ENCODE assay signal across 8 mouse cellular contexts in genomic region chr14:105922874-105923273, GRCm38 (mm10). TPM values are rescaled to one million over a fixed set of nuclear protein-coding genes. Genes with fewer than 3 reads are reported as not detected.
DNase-seq lines count a peak whose midpoint lies in the region; ATAC-seq and TF ChIP-seq lines count a peak whose summit lies in the region.

No protein-coding gene starts in this region.

- no peak overlapping the region for H3K27ac ChIP-seq in intestine, embryonic 14.5 days (ENCODE audit: low read depth)
- H3K27ac ChIP-seq in intestine, postnatal 0 days (ENCODE audit: low read depth, low read length), result no peak overlapping the region
- peak overlapping the region; percentile 68 for H3K27ac ChIP-seq in heart, embryonic 13.5 days (replicated peaks)
- no peak overlapping the region for H3K27ac ChIP-seq in forebrain, embryonic 15.5 days (replicated peaks)

- peaks cover 14% of the 10 kb centered on the region for H3K4me1 ChIP-seq in intestine, embryonic 14.5 days (replicated peaks; ENCODE audit: control insufficient read depth, insufficient read depth, low read length)
- no peaks in the 10 kb centered on the region; the same call in 1 of the 2 replicates for H3K4me1 ChIP-seq in intestine, postnatal 0 days (replicated peaks; ENCODE audit: control insufficient read depth, insufficient read depth, low read length)
- peaks cover 35% of the 10 kb centered on the region for H3K4me1 ChIP-seq in heart, embryonic 13.5 days
- H3K4me1 ChIP-seq in megakaryocyte, embryonic 14.5 days, result peaks cover 15% of the 10 kb centered on the region
- peaks cover 9% of the 10 kb centered on the region for H3K4me1 ChIP-seq in forebrain, embryonic 15.5 days

- no peak overlapping the region for H3K4me2 ChIP-seq in intestine, embryonic 14.5 days (ENCODE audit: low read length)
- H3K4me2 ChIP-seq in intestine, postnatal 0 days (replicated peaks; ENCODE audit: low read depth), result no peak overlapping the region; the same call in 1 of the 2 replicates
- peak overlapping the region; percentile 31; the same call in 1 of the 2 replicates for H3K4me2 ChIP-seq in heart, embryonic 13.5 days
- no peak overlapping the region for H3K4me2 ChIP-seq in forebrain, embryonic 15.5 days (replicated peaks)

- H3K27me3 ChIP-seq in intestine, embryonic 14.5 days (replicated peaks; ENCODE audit: control insufficient read depth, insufficient read depth, low read length), result no peaks in the 10 kb centered on the region
- no peaks in the 10 kb centered on the region for H3K27me3 ChIP-seq in intestine, postnatal 0 days (replicated peaks; ENCODE audit: control insufficient read depth, insufficient read depth, low read length)
- no peaks in the 10 kb centered on the region for H3K27me3 ChIP-seq in heart, embryonic 13.5 days (replicated peaks)
- no peaks in the 10 kb centered on the region for H3K27me3 ChIP-seq in megakaryocyte, embryonic 14.5 days (replicated peaks)
- no peaks in the 10 kb centered on the region for H3K27me3 ChIP-seq in forebrain, embryonic 15.5 days

- no peak for TF ChIP-seq CTCF in intestine, postnatal 0 days (IDR thresholded peaks at IDR 0.05; ENCODE audit: low read depth)

- H3K4me3 ChIP-seq in intestine, embryonic 14.5 days (ENCODE audit: low read depth, low read length), result no peak overlapping the region
- no peak overlapping the region for H3K4me3 ChIP-seq in intestine, postnatal 0 days (ENCODE audit: low read depth, low read length)
- H3K4me3 ChIP-seq in heart, embryonic 13.5 days, result no peak overlapping the region
- peak overlapping the region; percentile 79 for H3K4me3 ChIP-seq in megakaryocyte, embryonic 14.5 days (replicated peaks)
- no peak overlapping the region for H3K4me3 ChIP-seq in forebrain, embryonic 15.5 days

- 12% methylated on average over 8 of the region's 8 CpGs for WGBS in intestine, embryonic 14.5 days
- WGBS in intestine, postnatal 0 days, result 19% methylated on average over 8 of the region's 8 CpGs
- WGBS in heart, embryonic 13.5 days, result 12% methylated on average over 8 of the region's 8 CpGs
- WGBS in forebrain, embryonic 15.5 days, result 31% methylated on average over 8 of the region's 8 CpGs

- peak; percentile 57 for DNase-seq in intestine, embryonic 14.5 days (ENCODE audit: low spot score)
- DNase-seq in Muller cell, postnatal 12 days (ENCODE audit: inconsistent ontology term), result peak; percentile 74
- DNase-seq in adipocyte (ENCODE audit: low spot score), result no peak
- DNase-seq in cerebellum, adult 18-20 months, result no peak

- no peaks in the 10 kb centered on the region for H3K9me3 ChIP-seq in intestine, embryonic 14.5 days (ENCODE audit: control insufficient read depth, low read length)
- H3K9me3 ChIP-seq in intestine, postnatal 0 days (ENCODE audit: control insufficient read depth), result no peaks in the 10 kb centered on the region
- no peaks in the 10 kb centered on the region for H3K9me3 ChIP-seq in heart, embryonic 13.5 days
- no peaks in the 10 kb centered on the region for H3K9me3 ChIP-seq in megakaryocyte, embryonic 14.5 days
- H3K9me3 ChIP-seq in forebrain, embryonic 15.5 days, result no peaks in the 10 kb centered on the region

- no peaks in the 10 kb centered on the region for H3K36me3 ChIP-seq in intestine, embryonic 14.5 days (ENCODE audit: control insufficient read depth, insufficient read depth, low read length)
- no peaks in the 10 kb centered on the region for H3K36me3 ChIP-seq in intestine, postnatal 0 days (ENCODE audit: control insufficient read depth, insufficient read depth)
- no peaks in the 10 kb centered on the region for H3K36me3 ChIP-seq in heart, embryonic 13.5 days
- H3K36me3 ChIP-seq in megakaryocyte, embryonic 14.5 days (replicated peaks; ENCODE audit: low read length), result no peaks in the 10 kb centered on the region
- no peaks in the 10 kb centered on the region for H3K36me3 ChIP-seq in forebrain, embryonic 15.5 days

- ATAC-seq in intestine, embryonic 14.5 days (replicated peaks; ENCODE audit: low FRiP score, low TSS enrichment, low read depth), result no peak
- ATAC-seq in intestine, postnatal 0 days, result no peak
- no peak for ATAC-seq in heart, embryonic 13.5 days (ENCODE audit: extremely low read depth, insufficient number of reproducible peaks, low FRiP score, low TSS enrichment)
- no peak for ATAC-seq in forebrain, embryonic 15.5 days (replicated peaks)

- H3K9ac ChIP-seq in intestine, embryonic 14.5 days (ENCODE audit: low read length), result no peak overlapping the region
- no peak overlapping the region for H3K9ac ChIP-seq in intestine, postnatal 0 days (ENCODE audit: low read depth, low read length)
- H3K9ac ChIP-seq in heart, embryonic 13.5 days, result no peak overlapping the region
- H3K9ac ChIP-seq in forebrain, embryonic 15.5 days (replicated peaks), result no peak overlapping the region

RNA-seq across cellular contexts. Expression of gene Spry2, which starts 26.3 kb away (rescaled TPM):
- 48.3 and 50.0 TPM in 2 replicates for polyA plus RNA-seq in intestine, embryonic 14.5 days (2014; fragmentation: Nextera tagmentation; extraction: Ambion mirVana)
- polyA plus RNA-seq in intestine, postnatal 0 days (2015; fragmentation: Nextera tagmentation; extraction: Ambion mirVana), result 36.1 and 41.1 TPM in 2 replicates
- 51.3 and 59.3 TPM in 2 replicates for polyA plus RNA-seq in heart, embryonic 13.5 days (2015; fragmentation: Nextera tagmentation; extraction: Ambion mirVana)
- polyA plus RNA-seq in megakaryocyte, embryonic 14.5 days (2012; ENCODE audit: insufficient read depth, low replicate concordance), result 1.6 and 2.1 TPM in 2 replicates
- 27.5 and 34.4 TPM in 2 replicates for polyA plus RNA-seq in forebrain, embryonic 15.5 days (2015; fragmentation: Nextera tagmentation; extraction: Ambion mirVana)

Comparison
In these comparisons a context has a peak if more than half of its experiments do, and no peak if none do; other contexts are left out.
1. DNase-seq: peak in intestine, embryonic 14.5 days (single experiment) and Muller cell, postnatal 12 days (single experiment); none in adipocyte (single experiment) and cerebellum, adult 18-20 months (0 of 2).